Mouse (Mus musculus): ENCODE measurements at regions not wholly inside any gene's neighbourhood (a gene's known extent, or its start where the extent isn't known, plus 50 kb on each side); places are given as distances from the start of the nearest gene placed in this dataset.
A peak's percentile ranks its signal among the peaks of the same experiment; 100 is the strongest.

- Histone ChIP-seq H3K4me3 (no peak overlapping the region), H3K27me3 (replicated peaks; ENCODE audit: low read depth, poor library complexity, severe bottlenecking) (no peaks in the 10 kb centered on the region), H3K4me1 (no peaks in the 10 kb centered on the region), H3K9me3 (no peaks in the 10 kb centered on the region), H3K27ac (replicated peaks) (no peak overlapping the region), H3K36me3 (replicated peaks) (no peaks in the 10 kb centered on the region)
- 70% methylated on average over 1 of the region's 1 CpGs for whole genome bisulfite sequencing
- DNase-seq (ENCODE audit: low spot score), result no peak
Observed at GRCm38 (mm10) chr3:61583669-61584068, 217.9 kb upstream of the B430305J03Rik start.

DNA sequence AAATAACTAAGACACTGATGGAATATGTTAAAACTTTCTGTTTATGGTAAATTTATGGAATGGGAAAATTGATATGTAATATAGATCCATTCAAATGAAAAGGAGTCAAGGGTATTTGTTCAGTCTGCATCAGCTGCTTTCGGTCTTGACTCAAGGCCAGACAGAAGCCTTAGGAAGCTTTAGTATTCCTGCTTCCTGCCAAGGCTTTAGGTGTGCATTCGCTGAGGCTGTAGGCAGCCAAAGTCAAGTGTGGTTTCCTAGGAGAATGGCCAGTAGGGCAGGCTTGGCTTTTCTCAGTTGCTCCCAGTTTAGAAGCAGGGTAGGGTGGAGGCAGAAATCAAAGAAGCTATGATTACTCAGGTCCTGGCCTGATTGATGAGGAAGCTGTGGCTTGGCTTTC, 217.2 kb upstream of the B430305J03Rik start:
- H3K4me1 ChIP-seq, result no peaks in the 10 kb centered on the region
- H3K4me3 ChIP-seq, result no peak overlapping the region
- no peaks in the 10 kb centered on the region for H3K9me3 ChIP-seq
- H3K36me3 ChIP-seq (replicated peaks), result no peaks in the 10 kb centered on the region
- no peak for DNase-seq (ENCODE audit: low spot score)
- H3K27me3 ChIP-seq (replicated peaks; ENCODE audit: low read depth, poor library complexity, severe bottlenecking), result no peaks in the 10 kb centered on the region
- WGBS, result 90% methylated on average over 2 of the region's 2 CpGs
- no peak overlapping the region for H3K27ac ChIP-seq (replicated peaks)

GRCm38 (mm10) chr3:61580252-61580651, 214.5 kb upstream of the B430305J03Rik start:
- H3K9me3 ChIP-seq, result no peaks in the 10 kb centered on the region
- no peak overlapping the region for H3K4me3 ChIP-seq
- H3K36me3 ChIP-seq (replicated peaks), result no peaks in the 10 kb centered on the region
- no peak for DNase-seq (ENCODE audit: low spot score)
- 81% methylated on average over 3 of the region's 3 CpGs for WGBS
- no peaks in the 10 kb centered on the region for H3K4me1 ChIP-seq
- no peak overlapping the region for H3K27ac ChIP-seq (replicated peaks)
- no peaks in the 10 kb centered on the region for H3K27me3 ChIP-seq (replicated peaks; ENCODE audit: low read depth, poor library complexity, severe bottlenecking)

DNA sequence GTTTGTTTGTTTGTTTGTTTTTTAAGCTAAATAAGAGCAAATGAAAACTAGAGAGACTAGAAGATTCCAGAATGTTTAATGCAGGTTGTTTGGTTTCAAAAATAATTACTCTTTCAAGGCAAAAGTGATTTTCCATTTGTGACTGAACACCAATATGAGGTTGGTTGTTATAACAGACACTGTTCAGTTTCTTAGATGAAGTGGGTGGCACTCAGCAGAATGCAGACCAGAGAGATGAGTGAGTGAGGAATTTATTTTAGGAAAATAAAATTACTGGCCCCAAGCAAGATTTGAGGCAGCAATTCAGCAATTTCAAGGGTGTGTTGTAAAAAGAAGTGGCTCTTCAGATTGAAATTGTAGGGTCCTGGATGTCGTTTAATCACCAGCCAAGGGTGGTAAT, 171.4 kb upstream of the B430305J03Rik start:
- Histone ChIP-seq H3K4me1 (no peaks in the 10 kb centered on the region), H3K27ac (replicated peaks) (no peak overlapping the region), H3K4me3 (no peak overlapping the region), H3K9me3 (no peaks in the 10 kb centered on the region), H3K36me3 (replicated peaks) (no peaks in the 10 kb centered on the region), H3K27me3 (replicated peaks; ENCODE audit: low read depth, poor library complexity, severe bottlenecking) (no peaks in the 10 kb centered on the region)
- WGBS, result 63% methylated on average over 1 of the region's 1 CpGs
- DNase-seq (ENCODE audit: low spot score), result no peak

GRCm38 (mm10) chr3:61535751-61536150, 170.0 kb upstream of the B430305J03Rik start:
- no peaks in the 10 kb centered on the region for H3K4me1 ChIP-seq
- 69% methylated on average over 2 of the region's 2 CpGs for WGBS
- no peak overlapping the region for H3K4me3 ChIP-seq
- no peaks in the 10 kb centered on the region for H3K36me3 ChIP-seq (replicated peaks)
- H3K27me3 ChIP-seq (replicated peaks; ENCODE audit: low read depth, poor library complexity, severe bottlenecking), result no peaks in the 10 kb centered on the region
- no peak for DNase-seq (ENCODE audit: low spot score)
- H3K9me3 ChIP-seq, result no peaks in the 10 kb centered on the region
- H3K27ac ChIP-seq (replicated peaks), result no peak overlapping the region

DNA sequence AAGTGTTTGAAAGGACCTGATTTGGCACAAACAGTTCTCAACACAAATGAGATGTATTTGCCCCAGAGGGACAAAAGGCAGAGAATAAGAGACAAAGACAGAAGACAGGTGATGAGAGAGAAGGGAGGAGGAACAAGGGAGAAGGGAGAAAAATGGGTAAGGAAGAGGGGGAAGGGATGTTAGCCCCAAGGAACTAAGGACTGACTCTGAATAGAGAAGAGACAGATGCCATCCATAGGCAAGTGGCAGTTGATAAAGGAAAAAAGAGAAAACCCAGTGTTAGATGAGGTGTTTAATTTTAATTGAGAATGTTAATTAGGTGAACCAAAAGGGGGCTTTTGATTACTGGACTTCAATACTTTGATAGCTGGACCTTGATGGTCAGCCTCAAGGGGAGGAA, 137.4 kb upstream of the B430305J03Rik start:
- Histone ChIP-seq H3K4me1 (no peaks in the 10 kb centered on the region), H3K4me3 (no peak overlapping the region), H3K27me3 (replicated peaks; ENCODE audit: low read depth, poor library complexity, severe bottlenecking) (no peaks in the 10 kb centered on the region), H3K36me3 (replicated peaks) (no peaks in the 10 kb centered on the region), H3K27ac (replicated peaks) (no peak overlapping the region), H3K9me3 (no peaks in the 10 kb centered on the region)
- DNase-seq (ENCODE audit: low spot score), result no peak

DNA sequence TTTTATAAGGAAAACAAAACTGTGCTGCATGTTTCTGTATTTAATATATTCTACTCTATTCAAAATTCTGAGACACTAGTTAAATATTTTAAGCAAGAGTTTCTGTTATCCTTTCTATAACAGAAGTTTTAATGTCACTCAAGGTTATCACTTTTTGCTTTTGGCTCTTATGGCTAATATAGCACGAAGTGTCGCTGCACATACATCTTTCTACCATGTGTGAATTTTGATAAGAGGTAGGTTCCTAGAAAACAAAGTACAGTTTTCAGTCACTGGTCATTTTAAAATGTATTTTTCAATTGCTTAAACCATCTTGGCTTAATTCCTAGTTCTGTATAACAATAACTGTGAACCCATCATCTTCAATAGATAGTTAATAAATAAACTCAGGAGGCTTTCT, 129.1 kb upstream of the B430305J03Rik start:
- no peaks in the 10 kb centered on the region for H3K36me3 ChIP-seq (replicated peaks)
- H3K9me3 ChIP-seq, result no peaks in the 10 kb centered on the region
- no peak for DNase-seq (ENCODE audit: low spot score)
- 96% methylated on average over 2 of the region's 2 CpGs for WGBS
- no peaks in the 10 kb centered on the region for H3K4me1 ChIP-seq
- H3K4me3 ChIP-seq, result no peak overlapping the region
- no peak overlapping the region for H3K27ac ChIP-seq (replicated peaks)
- H3K27me3 ChIP-seq (replicated peaks; ENCODE audit: low read depth, poor library complexity, severe bottlenecking), result no peaks in the 10 kb centered on the region

DNA sequence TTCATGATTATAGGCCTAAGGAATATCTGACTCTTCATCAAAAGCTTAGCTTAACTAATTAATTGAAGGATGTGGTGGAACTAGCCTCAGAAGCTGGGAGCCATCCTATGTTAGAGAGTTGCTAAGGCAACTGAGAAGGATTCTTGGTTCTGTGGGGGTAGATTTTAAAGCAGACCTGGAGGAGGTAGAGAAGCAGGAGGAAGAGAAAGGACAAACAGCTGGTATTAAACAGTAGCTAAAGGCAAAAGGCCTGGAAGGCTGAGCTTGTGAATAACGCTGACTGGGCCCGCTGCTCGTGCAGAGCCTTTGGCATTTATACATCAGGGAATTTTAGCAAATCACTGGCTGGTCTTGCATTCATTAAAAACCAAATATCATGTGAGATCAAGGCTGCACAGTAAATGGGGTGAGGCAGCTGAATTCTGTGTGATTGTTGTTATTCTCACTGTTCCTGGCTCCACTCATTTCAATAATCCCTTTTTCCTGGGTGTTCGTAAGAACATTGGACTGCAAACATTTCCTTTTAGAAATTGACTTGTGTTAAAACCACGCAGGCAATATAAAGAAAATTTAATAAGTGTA, 121.1 kb upstream of the B430305J03Rik start:
- no peaks in the 10 kb centered on the region for H3K9me3 ChIP-seq
- H3K36me3 ChIP-seq (replicated peaks), result no peaks in the 10 kb centered on the region
- WGBS, result 82% methylated on average over 5 of the region's 5 CpGs
- no peak overlapping the region for H3K27ac ChIP-seq (replicated peaks)
- DNase-seq (ENCODE audit: low spot score), result no peak
- no peaks in the 10 kb centered on the region for H3K4me1 ChIP-seq
- no peaks in the 10 kb centered on the region for H3K27me3 ChIP-seq (replicated peaks; ENCODE audit: low read depth, poor library complexity, severe bottlenecking)
- H3K4me3 ChIP-seq, result no peak overlapping the region

DNA sequence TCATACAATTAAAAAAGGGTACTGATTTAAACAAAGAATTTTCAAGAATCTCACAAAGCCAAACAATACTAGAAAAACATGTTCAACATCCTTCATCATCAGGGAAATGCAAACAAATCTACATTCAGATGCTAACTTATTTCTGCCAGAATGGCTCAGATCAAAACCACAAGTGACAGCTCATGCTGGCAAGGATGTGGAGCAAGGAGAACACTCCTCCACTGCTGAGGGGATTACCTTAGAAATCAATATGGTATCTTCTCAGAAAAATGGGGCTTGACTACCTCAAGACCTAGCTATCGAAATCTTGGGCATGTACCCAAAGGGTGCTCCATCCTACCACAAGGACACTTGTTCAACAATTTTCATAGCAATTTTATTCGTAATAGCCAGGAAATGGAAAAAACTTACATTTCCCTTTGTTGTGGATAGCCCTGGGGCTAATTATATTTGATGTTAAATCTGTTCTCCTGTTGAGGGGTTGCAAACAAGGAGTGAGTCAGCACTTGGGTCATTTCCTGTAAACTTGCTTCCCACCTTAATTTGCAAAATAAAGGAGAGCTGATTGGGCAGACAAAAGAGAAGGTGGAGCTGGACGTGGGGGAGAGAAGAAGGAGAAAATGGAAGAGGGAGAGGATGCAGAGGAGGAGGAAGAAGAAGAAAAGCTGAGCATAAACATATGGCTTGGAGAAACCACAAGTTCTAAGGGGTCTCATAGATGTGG, 113.3 kb upstream of the B430305J03Rik start:
- DNase-seq (ENCODE audit: low spot score), result no peak
- no peak overlapping the region for H3K27ac ChIP-seq (replicated peaks)
- H3K9me3 ChIP-seq, result no peaks in the 10 kb centered on the region
- H3K4me3 ChIP-seq, result no peak overlapping the region
- 64% methylated on average over 3 of the region's 3 CpGs for WGBS
- H3K4me1 ChIP-seq, result no peaks in the 10 kb centered on the region
- no peaks in the 10 kb centered on the region for H3K36me3 ChIP-seq (replicated peaks)
- H3K27me3 ChIP-seq (replicated peaks; ENCODE audit: low read depth, poor library complexity, severe bottlenecking), result no peaks in the 10 kb centered on the region

DNA sequence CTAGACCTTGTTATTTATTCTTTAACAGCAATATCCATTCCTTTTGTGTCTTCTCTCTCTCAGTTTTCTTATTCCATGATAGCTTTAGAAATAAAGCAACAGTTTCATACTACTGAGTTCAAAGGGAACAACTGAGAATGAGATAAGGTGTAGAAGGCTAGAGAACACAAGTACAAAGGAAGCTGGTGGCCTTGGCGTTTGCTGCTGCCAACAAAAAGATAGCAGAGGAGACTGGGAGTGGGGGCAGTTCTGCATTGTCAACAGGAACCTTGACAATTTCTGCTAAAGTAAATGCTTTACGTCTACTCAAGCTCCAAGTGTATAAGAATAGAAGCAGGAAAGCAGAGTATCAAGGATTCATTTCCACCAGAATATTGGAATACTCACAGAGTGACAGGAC, 109.3 kb upstream of the B430305J03Rik start:
- no peaks in the 10 kb centered on the region for H3K36me3 ChIP-seq (replicated peaks)
- no peaks in the 10 kb centered on the region for H3K4me1 ChIP-seq
- H3K4me3 ChIP-seq, result no peak overlapping the region
- no peaks in the 10 kb centered on the region for H3K9me3 ChIP-seq
- WGBS, result 74% methylated on average over 2 of the region's 2 CpGs
- no peak overlapping the region for H3K27ac ChIP-seq (replicated peaks)
- H3K27me3 ChIP-seq (replicated peaks; ENCODE audit: low read depth, poor library complexity, severe bottlenecking), result no peaks in the 10 kb centered on the region
- DNase-seq (ENCODE audit: low spot score), result no peak

DNA sequence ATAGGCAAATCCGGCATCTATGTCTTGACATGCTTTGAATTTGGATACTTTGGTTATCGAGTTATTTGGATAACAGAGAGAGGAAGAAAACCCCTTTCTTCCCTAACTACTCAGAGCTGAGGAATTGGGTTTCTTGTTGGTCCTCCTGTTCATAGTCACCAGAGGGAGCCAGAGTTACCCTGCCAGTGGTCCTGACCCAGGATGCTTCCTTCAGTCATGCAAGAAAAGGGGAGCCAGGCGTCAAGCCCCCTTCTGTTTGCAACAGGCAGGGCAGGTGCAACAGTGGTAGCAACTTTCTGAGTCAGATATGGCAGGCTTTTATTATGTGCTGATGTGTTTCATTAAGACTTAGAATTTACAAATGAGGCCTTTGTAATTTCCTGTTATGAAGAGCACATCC, 101.4 kb upstream of the B430305J03Rik start:
- Histone ChIP-seq H3K27me3 (replicated peaks; ENCODE audit: low read depth, poor library complexity, severe bottlenecking) (no peaks in the 10 kb centered on the region), H3K4me1 (no peaks in the 10 kb centered on the region), H3K4me3 (no peak overlapping the region), H3K36me3 (replicated peaks) (no peaks in the 10 kb centered on the region), H3K27ac (replicated peaks) (no peak overlapping the region), H3K9me3 (no peaks in the 10 kb centered on the region)
- peak; percentile 39 for DNase-seq (ENCODE audit: low spot score)
- WGBS, result 34% methylated on average over 3 of the region's 3 CpGs

DNA sequence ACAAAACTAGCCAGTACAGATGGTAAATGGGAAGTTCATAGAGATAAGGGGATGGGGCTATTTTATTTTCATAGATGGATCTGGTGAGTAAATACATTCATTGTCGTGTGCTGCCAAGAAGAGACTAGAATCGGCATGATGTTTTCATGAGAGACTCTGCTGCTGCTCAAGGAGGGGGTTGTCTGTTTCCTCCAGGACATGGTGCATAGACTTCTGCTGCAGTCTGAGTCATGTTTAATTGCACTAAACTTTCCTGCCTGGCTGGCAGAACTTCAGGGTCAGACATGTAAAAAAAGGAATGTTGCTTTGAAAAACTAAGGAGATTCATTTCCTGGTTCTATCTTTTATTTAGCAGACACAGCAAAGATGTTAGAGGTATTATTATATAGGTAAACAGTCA, 100.9 kb upstream of the B430305J03Rik start:
- Histone ChIP-seq H3K9me3 (no peaks in the 10 kb centered on the region), H3K4me1 (no peaks in the 10 kb centered on the region), H3K27me3 (replicated peaks; ENCODE audit: low read depth, poor library complexity, severe bottlenecking) (no peaks in the 10 kb centered on the region), H3K36me3 (replicated peaks) (no peaks in the 10 kb centered on the region), H3K4me3 (no peak overlapping the region), H3K27ac (replicated peaks) (no peak overlapping the region)
- WGBS, result 83% methylated on average over 2 of the region's 2 CpGs
- no peak for DNase-seq (ENCODE audit: low spot score)

- no peak for DNase-seq (ENCODE audit: low spot score)
- Histone ChIP-seq H3K27ac (replicated peaks) (no peak overlapping the region), H3K36me3 (replicated peaks) (no peaks in the 10 kb centered on the region), H3K27me3 (replicated peaks; ENCODE audit: low read depth, poor library complexity, severe bottlenecking) (no peaks in the 10 kb centered on the region), H3K4me1 (no peaks in the 10 kb centered on the region), H3K9me3 (no peaks in the 10 kb centered on the region), H3K4me3 (no peak overlapping the region)
Observed at GRCm38 (mm10) chr3:61460076-61460475, 94.3 kb upstream of the B430305J03Rik start.
